Mouse (Mus musculus): ENCODE data around the gene Glrx3. TPM values are rescaled to one million over a fixed set of nuclear protein-coding genes. Genes with fewer than 3 reads are reported as not detected.
A peak's percentile ranks its signal among the peaks of the same experiment; 100 is the strongest.

The Glrx3 gene
- total RNA-seq (2014; rRNA removed) (158 and 207 TPM in 2 replicates), polyA plus RNA-seq (2015; fragmentation: Nextera tagmentation; extraction: Ambion mirVana) (233 and 282 TPM in 2 replicates)

DNA sequence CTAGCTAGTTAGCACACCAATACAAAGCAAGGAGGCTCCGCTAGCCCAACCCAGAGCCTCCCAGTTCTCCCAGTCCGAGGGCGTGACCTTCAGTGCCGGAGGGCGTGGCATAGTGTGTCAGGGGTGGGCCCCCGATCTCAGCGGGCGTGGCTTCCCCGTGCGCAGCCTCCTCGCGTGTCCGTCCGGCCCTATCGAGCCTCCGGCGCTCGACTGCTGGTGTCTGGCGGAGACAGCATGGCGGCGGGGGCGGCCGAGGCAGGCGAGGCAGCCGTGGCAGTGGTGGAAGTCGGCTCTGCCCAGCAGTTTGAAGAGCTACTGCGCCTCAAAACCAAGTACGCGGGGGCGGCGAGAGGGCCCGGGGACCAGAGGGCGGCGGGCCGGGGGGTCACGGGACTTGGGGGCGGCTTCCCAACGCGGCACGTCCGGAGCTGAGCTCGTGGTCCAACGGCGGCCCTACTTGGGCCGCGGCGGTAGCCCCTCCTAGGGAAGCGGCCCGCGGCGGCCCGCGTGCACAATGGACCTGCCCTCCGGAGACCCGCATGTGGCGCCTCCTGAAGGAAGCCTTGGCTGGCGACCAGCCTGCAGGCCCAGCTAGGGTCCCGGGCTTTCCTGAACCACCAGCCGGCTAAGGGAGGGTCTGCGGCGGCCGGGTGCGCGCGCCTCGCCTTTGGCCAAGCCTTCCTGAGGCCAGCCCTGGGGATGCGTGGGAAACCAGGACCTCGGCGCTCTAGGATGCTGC, at the start of gene Glrx3:
Gene Glrx3, plus strand, starts transcription at position 175 of the 739 bp plus-strand sequence.
- ATAC-seq, result peak; percentile 96
- 3% methylated on average over 67 of the region's 69 CpGs for WGBS
- H3K4me3 ChIP-seq (ENCODE audit: low read depth, low read length), result peak within 1 kb of the TSS; percentile 85

DNA sequence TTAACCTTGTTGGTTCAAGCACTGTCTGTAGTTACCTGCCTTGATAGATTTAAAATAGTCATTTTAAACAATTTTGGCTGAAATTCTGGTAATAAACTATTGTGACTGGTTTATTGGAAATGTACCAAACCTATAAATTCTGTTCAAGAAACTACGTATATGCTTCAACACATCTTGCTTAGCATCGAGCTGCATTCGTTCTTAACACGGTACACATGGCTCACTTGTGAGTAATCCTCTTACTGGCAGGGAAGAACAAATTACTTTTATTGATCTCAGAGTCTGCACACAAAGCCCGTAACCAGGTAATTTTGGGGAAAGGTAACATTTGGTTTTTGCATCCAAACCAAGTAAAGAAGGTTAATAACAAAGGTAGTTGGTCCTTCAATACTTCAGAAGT, 49.6 kb upstream of the Glrx3 start:
- no peak for ATAC-seq
- H3K36me3 ChIP-seq (ENCODE audit: insufficient read depth), result no peaks in the 10 kb centered on the region
- no peak overlapping the region for H3K27ac ChIP-seq (ENCODE audit: low read depth, low read length)
- no peak for DNase-seq
- H3K9me3 ChIP-seq (ENCODE audit: low read length), result no peaks in the 10 kb centered on the region
- 85% methylated on average over 5 of the region's 5 CpGs for WGBS
- no peaks in the 10 kb centered on the region for H3K27me3 ChIP-seq (ENCODE audit: insufficient read depth, low read length)
- no peak overlapping the region for H3K4me3 ChIP-seq (ENCODE audit: low read depth, low read length)
- H3K4me1 ChIP-seq (ENCODE audit: insufficient read depth), result no peaks in the 10 kb centered on the region
- no peak for TF ChIP-seq CTCF (IDR thresholded peaks at IDR 0.05; ENCODE audit: low read depth)
- H3K9ac ChIP-seq, result no peak overlapping the region
- H3K4me2 ChIP-seq (ENCODE audit: low read depth), result no peak overlapping the region

More for the DNA sequence above, at the start of gene Glrx3:
- H3K9ac ChIP-seq, result peak within 1 kb of the TSS; percentile 91
- peak within 1 kb of the TSS; percentile 86 for H3K27ac ChIP-seq (ENCODE audit: low read depth, low read length)
- no peak for TF ChIP-seq CTCF (IDR thresholded peaks at IDR 0.05; ENCODE audit: low read depth)
- H3K36me3 ChIP-seq (ENCODE audit: insufficient read depth), result no peaks in the 10 kb centered on the region
- no peaks in the 10 kb centered on the region for H3K27me3 ChIP-seq (ENCODE audit: insufficient read depth, low read length)
- DNase-seq, result peak; percentile 92
- no peaks in the 10 kb centered on the region for H3K9me3 ChIP-seq (ENCODE audit: low read length)
- peak within 1 kb of the TSS; percentile 66 for H3K4me2 ChIP-seq (ENCODE audit: low read depth)
- no peaks in the 10 kb centered on the region for H3K4me1 ChIP-seq (ENCODE audit: insufficient read depth)

DNA sequence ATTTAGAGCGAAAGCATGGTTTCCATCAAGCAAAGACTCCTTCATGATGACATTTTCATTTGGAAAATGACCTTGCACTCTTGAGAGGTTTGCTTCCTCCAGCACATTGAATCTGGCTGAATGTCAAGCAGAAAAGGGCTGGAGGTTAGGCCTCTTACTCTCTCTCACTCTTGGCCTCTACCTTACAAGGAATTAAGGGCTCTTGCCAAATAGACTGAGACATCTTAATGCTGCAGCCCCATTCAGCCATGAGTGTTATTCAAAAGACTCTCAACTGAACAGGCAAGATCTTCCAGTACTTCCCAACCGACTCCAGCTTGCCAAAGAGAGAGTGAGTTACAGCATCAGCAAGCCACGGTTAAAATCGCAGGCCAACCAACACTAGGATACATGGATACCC, 42.0 kb upstream of the Glrx3 start:
- DNase-seq, result no peak
- no peaks in the 10 kb centered on the region for H3K27me3 ChIP-seq (ENCODE audit: insufficient read depth, low read length)
- WGBS, result 90% methylated on average over 4 of the region's 4 CpGs
- no peaks in the 10 kb centered on the region for H3K9me3 ChIP-seq (ENCODE audit: low read length)
- H3K4me2 ChIP-seq (ENCODE audit: low read depth), result no peak overlapping the region
- H3K4me1 ChIP-seq (ENCODE audit: insufficient read depth), result no peaks in the 10 kb centered on the region
- H3K9ac ChIP-seq, result no peak overlapping the region
- no peaks in the 10 kb centered on the region for H3K36me3 ChIP-seq (ENCODE audit: insufficient read depth)
- ATAC-seq, result no peak
- H3K4me3 ChIP-seq (ENCODE audit: low read depth, low read length), result no peak overlapping the region
- no peak for TF ChIP-seq CTCF (IDR thresholded peaks at IDR 0.05; ENCODE audit: low read depth)
- H3K27ac ChIP-seq (ENCODE audit: low read depth, low read length), result no peak overlapping the region

DNA sequence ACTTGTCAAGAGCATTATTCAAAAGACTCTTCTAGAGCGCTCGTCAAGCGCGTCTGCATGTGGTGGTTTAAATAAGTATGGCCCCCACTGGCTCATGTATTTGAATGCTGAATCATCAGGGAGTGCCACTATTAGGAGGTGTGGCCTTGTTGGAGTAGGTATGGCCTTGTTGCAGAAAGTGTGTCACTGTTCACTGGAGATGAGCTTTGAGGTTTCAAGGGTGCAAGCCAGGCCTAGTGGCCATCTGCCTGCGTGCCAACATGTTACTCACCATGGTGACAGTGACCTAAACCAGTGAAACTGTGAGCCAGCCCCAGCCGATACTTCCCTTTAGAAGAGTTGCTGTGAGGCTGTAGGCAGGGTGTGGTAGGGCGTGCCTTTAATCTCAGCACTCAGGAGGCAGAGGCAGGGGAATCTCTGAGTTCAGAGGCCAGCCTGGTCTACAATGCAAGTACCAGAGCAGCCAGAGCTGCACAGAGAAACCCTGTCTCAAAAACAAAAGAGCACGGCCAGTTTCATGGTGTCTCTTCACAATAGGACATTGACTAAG, 40.0 kb upstream of the Glrx3 start:
- H3K36me3 ChIP-seq (ENCODE audit: insufficient read depth), result no peaks in the 10 kb centered on the region
- no peaks in the 10 kb centered on the region for H3K9me3 ChIP-seq (ENCODE audit: low read length)
- H3K27ac ChIP-seq (ENCODE audit: low read depth, low read length), result no peak overlapping the region
- no peak overlapping the region for H3K4me2 ChIP-seq (ENCODE audit: low read depth)
- WGBS, result 94% methylated on average over 8 of the region's 8 CpGs
- no peaks in the 10 kb centered on the region for H3K4me1 ChIP-seq (ENCODE audit: insufficient read depth)
- H3K27me3 ChIP-seq (ENCODE audit: insufficient read depth, low read length), result no peaks in the 10 kb centered on the region
- H3K4me3 ChIP-seq (ENCODE audit: low read depth, low read length), result no peak overlapping the region
- no peak for DNase-seq
- no peak for TF ChIP-seq CTCF (IDR thresholded peaks at IDR 0.05; ENCODE audit: low read depth)
- H3K9ac ChIP-seq, result no peak overlapping the region
- no peak for ATAC-seq

DNA sequence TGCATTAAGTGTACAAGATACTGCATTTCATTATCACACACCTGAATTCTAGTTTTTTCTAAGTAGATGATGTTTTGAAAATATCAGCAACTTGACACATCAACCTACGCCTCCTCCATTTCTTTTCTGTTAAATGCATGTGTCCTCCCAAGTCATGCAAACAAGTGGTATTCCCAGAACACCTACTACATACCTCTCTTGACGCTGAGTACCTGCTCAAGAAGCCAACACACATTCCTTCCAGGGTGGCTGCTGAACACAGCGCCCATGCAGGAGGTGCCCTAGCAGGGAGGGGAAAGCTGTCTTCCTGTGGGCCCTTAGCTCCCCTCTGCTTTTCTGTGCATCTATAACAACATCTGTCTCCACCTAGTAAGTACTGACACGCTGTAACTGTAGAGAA, 38.4 kb upstream of the Glrx3 start:
- no peak for TF ChIP-seq CTCF (IDR thresholded peaks at IDR 0.05; ENCODE audit: low read depth)
- WGBS, result 96% methylated on average over 4 of the region's 4 CpGs
- DNase-seq (no peak), ATAC-seq (no peak)
- no peak overlapping the region for H3K4me2 ChIP-seq (ENCODE audit: low read depth)
- H3K4me1 ChIP-seq (ENCODE audit: insufficient read depth), result no peaks in the 10 kb centered on the region
- H3K27me3 ChIP-seq (ENCODE audit: insufficient read depth, low read length), result no peaks in the 10 kb centered on the region
- no peaks in the 10 kb centered on the region for H3K9me3 ChIP-seq (ENCODE audit: low read length)
- H3K36me3 ChIP-seq (ENCODE audit: insufficient read depth), result no peaks in the 10 kb centered on the region
- H3K9ac ChIP-seq, result no peak overlapping the region
- H3K4me3 ChIP-seq (ENCODE audit: low read depth, low read length), result no peak overlapping the region
- H3K27ac ChIP-seq (ENCODE audit: low read depth, low read length), result no peak overlapping the region

DNA sequence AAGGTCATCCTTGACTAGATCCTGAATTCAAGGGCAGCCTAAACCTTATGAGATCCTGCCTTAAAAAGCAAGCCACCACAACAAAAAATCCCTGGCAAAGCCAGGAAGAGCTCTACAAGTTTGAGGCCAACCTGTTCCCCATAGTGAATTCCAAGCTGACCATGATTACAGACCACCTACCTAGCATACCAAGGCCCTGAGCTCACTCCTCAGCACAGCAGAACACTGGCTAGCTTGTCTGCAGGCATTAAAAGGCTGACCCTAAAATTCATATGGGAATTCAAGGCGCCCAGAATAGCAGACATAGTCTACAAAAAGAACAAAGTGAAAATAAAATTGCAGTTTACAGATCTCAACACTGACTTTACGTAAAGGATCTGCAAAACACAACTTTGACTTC, 33.3 kb upstream of the Glrx3 start:
- Histone ChIP-seq H3K4me2 (ENCODE audit: low read depth) (no peak overlapping the region), H3K9me3 (ENCODE audit: low read length) (no peaks in the 10 kb centered on the region), H3K36me3 (ENCODE audit: insufficient read depth) (no peaks in the 10 kb centered on the region), H3K4me3 (ENCODE audit: low read depth, low read length) (no peak overlapping the region), H3K9ac (no peak overlapping the region), H3K27me3 (ENCODE audit: insufficient read depth, low read length) (no peaks in the 10 kb centered on the region), H3K27ac (ENCODE audit: low read depth, low read length) (no peak overlapping the region), H3K4me1 (ENCODE audit: insufficient read depth) (no peaks in the 10 kb centered on the region)
- ATAC-seq, result no peak
- no peak for TF ChIP-seq CTCF (IDR thresholded peaks at IDR 0.05; ENCODE audit: low read depth)
- DNase-seq, result no peak
- 93% methylated on average over 2 of the region's 2 CpGs for WGBS

DNA sequence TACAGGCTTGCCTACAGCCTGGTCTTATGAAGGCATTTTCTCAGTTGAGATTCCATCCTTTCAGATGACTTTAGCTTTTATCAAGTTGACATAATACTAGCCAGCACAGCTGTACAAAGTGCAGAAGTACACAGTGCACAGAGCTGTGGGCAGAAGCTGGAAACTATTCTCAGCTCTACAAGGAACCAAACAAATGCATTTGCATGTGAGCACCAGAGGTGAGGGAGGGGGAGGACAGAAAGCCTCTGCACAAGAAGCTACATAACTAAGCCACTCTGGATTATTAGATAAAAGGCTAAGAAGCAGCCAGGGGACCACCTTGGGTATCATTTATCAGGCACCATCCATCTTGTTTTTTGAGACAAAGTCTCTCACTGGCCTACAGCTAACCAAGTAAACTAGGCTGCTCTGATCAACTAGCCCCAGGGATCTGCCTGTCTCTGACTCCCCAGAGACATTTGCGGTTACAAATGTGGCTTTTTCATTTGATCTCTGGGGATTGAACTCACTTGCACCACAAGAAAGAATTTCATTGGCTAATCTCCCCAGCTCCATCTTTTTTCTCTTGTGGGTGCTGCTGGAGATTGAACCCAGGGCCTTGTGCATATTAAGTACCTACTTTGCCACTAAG, 29.9 kb upstream of the Glrx3 start:
- no peaks in the 10 kb centered on the region for H3K4me1 ChIP-seq (ENCODE audit: insufficient read depth)
- no peak overlapping the region for H3K4me2 ChIP-seq (ENCODE audit: low read depth)
- no peak overlapping the region for H3K27ac ChIP-seq (ENCODE audit: low read depth, low read length)
- H3K9ac ChIP-seq, result no peak overlapping the region
- no peaks in the 10 kb centered on the region for H3K27me3 ChIP-seq (ENCODE audit: insufficient read depth, low read length)
- ATAC-seq (no peak), DNase-seq (no peak)
- WGBS, result 89% methylated on average over 1 of the region's 1 CpGs
- H3K4me3 ChIP-seq (ENCODE audit: low read depth, low read length), result no peak overlapping the region
- H3K36me3 ChIP-seq (ENCODE audit: insufficient read depth), result no peaks in the 10 kb centered on the region
- no peaks in the 10 kb centered on the region for H3K9me3 ChIP-seq (ENCODE audit: low read length)
- no peak for TF ChIP-seq CTCF (IDR thresholded peaks at IDR 0.05; ENCODE audit: low read depth)
